Mouse (Mus musculus) embryonic facial prominence, embryonic 12.5 days (tissue): ENCODE measurements around the gene Hist1h2bh. TPM values are rescaled to one million over a fixed set of nuclear protein-coding genes. Genes with fewer than 3 reads are reported as not detected.

Experiments
- ATAC-seq: fragments of 200-750 bp; cut with Nextera tagmentation; 2 replicates; pipeline ENCODE4 v1.8.0; 2017; ENCODE audit not compliant: insufficient number of reproducible peaks, insufficient read depth, low FRiP score, low TSS enrichment
- H3K27ac ChIP-seq: fragments of 300-500 bp; sonication (generic); 2 replicates; pipeline ENCODE4 v1.5.1; 2016; ENCODE audit warnings: mild to moderate bottlenecking
- H3K27me3 ChIP-seq: fragments of 300-500 bp; sonication (generic); 2 replicates; pipeline ENCODE4 v1.6.1; 2016; ENCODE audit warnings: mild to moderate bottlenecking, moderate library complexity
- H3K36me3 ChIP-seq: fragments of 300-500 bp; sonication (generic); 2 replicates; pipeline ENCODE4 v1.6.1; 2016; ENCODE audit warnings: mild to moderate bottlenecking
- H3K4me1 ChIP-seq: fragments of 300-500 bp; sonication (generic); 2 replicates; pipeline ENCODE4 v1.6.1; 2016
- H3K4me2 ChIP-seq: fragments of 300-500 bp; sonication (generic); replicated peaks from 2 replicates; pipeline ENCODE4 v1.6.1; 2016; ENCODE audit warnings: mild to moderate bottlenecking, moderate library complexity
- H3K4me3 ChIP-seq: fragments of 300-500 bp; sonication (generic); 2 replicates; pipeline ENCODE4 v1.5.1; 2016; ENCODE audit warnings: mild to moderate bottlenecking
- H3K9ac ChIP-seq: fragments of 300-500 bp; sonication (generic); 2 replicates; pipeline ENCODE4 v1.6.1; 2016; ENCODE audit warnings: mild to moderate bottlenecking, moderate library complexity
- H3K9me3 ChIP-seq: fragments of 300-500 bp; sonication (generic); 2 replicates; pipeline ENCODE4 v1.6.1; 2016; ENCODE audit warnings: mild to moderate bottlenecking, moderate library complexity
- WGBS: fragments of 180-500 bp; shearing (Covaris S2); methylation state at CpG from one replicate; pipeline ENCODE4 v1.1.7; 2016; 5-methylcytosine and 5-hydroxymethylcytosine counted together
- polyA plus RNA-seq: library from polyadenylated mRNA; unstranded; fragments of >200 nt; fragmentation: Nextera tagmentation; extraction: Ambion mirVana; gene quantifications from 2 replicates; pipeline ENCODE4 v1.2.1, GENCODE M21; 2016

Hist1h2bh gene
- polyA plus RNA-seq, 1 experiment from 2014 or later: 1.3 TPM

- Histone ChIP-seq H3K9ac (peak overlapping the region; percentile 69), H3K27me3 (no peaks in the 10 kb centered on the region), H3K4me2 (peak overlapping the region; percentile 54), H3K4me3 (peak overlapping the region; percentile 55), H3K36me3 (no peaks in the 10 kb centered on the region), H3K27ac (peak overlapping the region; percentile 95), H3K4me1 (peaks cover 26% of the 10 kb centered on the region), H3K9me3 (no peaks in the 10 kb centered on the region)
- 18% methylated on average over 9 of the region's 9 CpGs for WGBS
- ATAC-seq: no peak
Measured at GRCm38 (mm10) chr13:23532262-23533075, 10.7 kb downstream of the Hist1h2bh start.

GRCm38 (mm10) chr13:23530901-23531875 is 12.0 kb downstream of the Hist1h2bh start, which contains the start of gene Hist1h4h:
Gene Hist1h4h, plus strand, starts transcription at chr13:23531050.
- Histone ChIP-seq H3K4me3 (peak within 1 kb of the TSS; percentile 55), H3K9ac (peak within 1 kb of the TSS; percentile 69), H3K27ac (peak within 1 kb of the TSS; percentile 95), H3K36me3 (no peaks in the 10 kb centered on the region), H3K9me3 (no peaks in the 10 kb centered on the region), H3K27me3 (no peaks in the 10 kb centered on the region), H3K4me1 (peaks cover 22% of the 10 kb centered on the region), H3K4me2 (peak within 1 kb of the TSS; percentile 54)
- peak; percentile 82 for ATAC-seq
- WGBS: under 1% methylated on average over 62 of the region's 70 CpGs

GRCm38 (mm10) chr13:23530181-23530900 is 12.9 kb downstream of the Hist1h2bh start:
- peak overlapping the region; percentile 95 for H3K27ac ChIP-seq
- H3K4me2 ChIP-seq: peak overlapping the region; percentile 54
- WGBS: under 1% methylated on average over 20 of the region's 20 CpGs
- no peaks in the 10 kb centered on the region for H3K9me3 ChIP-seq
- H3K4me3 ChIP-seq: peak overlapping the region; percentile 55
- H3K9ac ChIP-seq: peak overlapping the region; percentile 54
- H3K36me3 ChIP-seq: no peaks in the 10 kb centered on the region
- no peaks in the 10 kb centered on the region for H3K27me3 ChIP-seq
- ATAC-seq: no peak
- peaks cover 20% of the 10 kb centered on the region; the same call in 1 of the 2 replicates for H3K4me1 ChIP-seq

- WGBS: 31% methylated on average over 2 of the region's 2 CpGs
- H3K27ac ChIP-seq: peak overlapping the region; percentile 95
- no peaks in the 10 kb centered on the region for H3K36me3 ChIP-seq
- no peak for ATAC-seq
- peak overlapping the region; percentile 54 for H3K9ac ChIP-seq
- H3K4me3 ChIP-seq: peak overlapping the region; percentile 55
- H3K9me3 ChIP-seq: no peaks in the 10 kb centered on the region
- H3K27me3 ChIP-seq: no peaks in the 10 kb centered on the region
- peaks cover 20% of the 10 kb centered on the region; the same call in 1 of the 2 replicates for H3K4me1 ChIP-seq
- peak overlapping the region; percentile 54 for H3K4me2 ChIP-seq
Measured at GRCm38 (mm10) chr13:23529480-23530165, 13.6 kb downstream of the Hist1h2bh start.

- Histone ChIP-seq H3K4me3 (no peak overlapping the region), H3K9ac (no peak overlapping the region), H3K27me3 (no peaks in the 10 kb centered on the region), H3K4me1 (peaks cover 20% of the 10 kb centered on the region; the same call in 1 of the 2 replicates), H3K4me2 (peak overlapping the region; percentile 29), H3K27ac (no peak overlapping the region), H3K36me3 (no peaks in the 10 kb centered on the region), H3K9me3 (no peaks in the 10 kb centered on the region)
- no peak for ATAC-seq
- 81% methylated on average over 5 of the region's 5 CpGs for WGBS
Measured at GRCm38 (mm10) chr13:23529005-23529404, 14.2 kb downstream of the Hist1h2bh start.

- H3K4me3 ChIP-seq: peak overlapping the region; percentile 39
- no peaks in the 10 kb centered on the region for H3K9me3 ChIP-seq
- no peak for ATAC-seq
- H3K36me3 ChIP-seq: no peaks in the 10 kb centered on the region
- H3K27ac ChIP-seq: peak overlapping the region; percentile 74
- H3K4me2 ChIP-seq: peak overlapping the region; percentile 45
- no peaks in the 10 kb centered on the region for H3K27me3 ChIP-seq
- WGBS: under 1% methylated on average over 17 of the region's 17 CpGs
- H3K4me1 ChIP-seq: peaks cover 10% of the 10 kb centered on the region; the same call in 1 of the 2 replicates
- no peak overlapping the region for H3K9ac ChIP-seq
Measured at GRCm38 (mm10) chr13:23526312-23526711, 16.9 kb downstream of the Hist1h2bh start.

- H3K27me3 ChIP-seq: no peaks in the 10 kb centered on the region
- peak overlapping the region; percentile 39 for H3K4me3 ChIP-seq
- no peak overlapping the region for H3K27ac ChIP-seq
- H3K4me2 ChIP-seq: peak overlapping the region; percentile 45
- peaks cover 10% of the 10 kb centered on the region; the same call in 1 of the 2 replicates for H3K4me1 ChIP-seq
- WGBS: under 1% methylated on average over 10 of the region's 10 CpGs
- H3K9me3 ChIP-seq: no peaks in the 10 kb centered on the region
- no peak for ATAC-seq
- H3K36me3 ChIP-seq: no peaks in the 10 kb centered on the region
- H3K9ac ChIP-seq: no peak overlapping the region
Measured at GRCm38 (mm10) chr13:23525901-23526300, 17.3 kb downstream of the Hist1h2bh start.

- H3K36me3 ChIP-seq: no peaks in the 10 kb centered on the region
- H3K27me3 ChIP-seq: no peaks in the 10 kb centered on the region
- peaks cover 10% of the 10 kb centered on the region; the same call in 1 of the 2 replicates for H3K4me1 ChIP-seq
- H3K27ac ChIP-seq: no peak overlapping the region
- 8% methylated on average over 5 of the region's 5 CpGs for whole genome bisulfite sequencing
- no peak overlapping the region for H3K9ac ChIP-seq
- H3K4me3 ChIP-seq: no peak overlapping the region
- no peak for ATAC-seq
- no peaks in the 10 kb centered on the region for H3K9me3 ChIP-seq
- H3K4me2 ChIP-seq: no peak overlapping the region
Measured at GRCm38 (mm10) chr13:23524654-23525053, 18.5 kb downstream of the Hist1h2bh start.

- Histone ChIP-seq H3K4me2 (no peak overlapping the region), H3K9ac (no peak overlapping the region), H3K27ac (no peak overlapping the region), H3K4me3 (no peak overlapping the region), H3K4me1 (peaks cover 8% of the 10 kb centered on the region; the same call in 1 of the 2 replicates), H3K9me3 (no peaks in the 10 kb centered on the region), H3K36me3 (no peaks in the 10 kb centered on the region), H3K27me3 (no peaks in the 10 kb centered on the region)
- WGBS: 55% methylated on average over 5 of the region's 5 CpGs
- ATAC-seq: no peak
Measured at GRCm38 (mm10) chr13:23523976-23524375, 19.2 kb downstream of the Hist1h2bh start.

- H3K4me3 ChIP-seq: 0 out of 2 replicates have a peak overlapping the region, but pooled peaks have one; percentile 5
- no peak overlapping the region for H3K9ac ChIP-seq
- no peaks in the 10 kb centered on the region for H3K36me3 ChIP-seq
- ATAC-seq: no peak
- 1% methylated on average over 14 of the region's 14 CpGs for WGBS
- no peak overlapping the region for H3K27ac ChIP-seq
- peak overlapping the region; percentile 15; the same call in 1 of the 2 replicates for H3K4me2 ChIP-seq
- no peaks in the 10 kb centered on the region for H3K4me1 ChIP-seq
- H3K27me3 ChIP-seq: no peaks in the 10 kb centered on the region
- no peaks in the 10 kb centered on the region for H3K9me3 ChIP-seq
Measured at GRCm38 (mm10) chr13:23521703-23522102, 21.5 kb downstream of the Hist1h2bh start.
